Mouse (Mus musculus): ENCODE data around the gene H2al1j. TPM values are rescaled to one million over a fixed set of nuclear protein-coding genes. Genes with fewer than 3 reads are reported as not detected.

H2al1j gene
- polyA plus RNA-seq, 1 experiment from 2014 or later = not detected

DNA sequence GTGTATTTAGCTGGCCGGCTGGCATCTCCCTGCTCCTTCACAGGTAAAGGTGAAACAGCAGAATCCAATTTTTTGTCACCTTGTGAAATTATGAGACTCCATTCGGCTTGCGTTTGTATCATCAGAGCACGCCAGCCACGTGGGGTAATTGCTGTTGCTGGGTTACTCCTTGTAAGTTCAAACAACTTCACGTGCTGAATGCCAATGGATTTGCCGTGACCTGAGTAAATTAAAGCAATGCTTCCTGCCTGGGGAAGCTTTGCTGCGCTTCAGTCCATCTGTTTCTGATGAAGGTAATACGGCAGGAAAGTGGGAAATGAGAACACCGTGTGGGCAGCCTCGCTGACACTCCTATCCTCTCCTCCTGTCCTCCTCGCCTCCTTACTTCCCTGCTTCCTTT is 37.5 kb downstream of the H2al1j start:
- 45% methylated on average over 12 of the region's 12 CpGs for WGBS
- no peak for ATAC-seq
- H3K27me3 ChIP-seq (ENCODE audit: control insufficient read depth, insufficient read depth, low read depth, low read length) = no peaks in the 10 kb centered on the region

More for the DNA sequence above, 37.5 kb downstream of the H2al1j start:
- no peaks in the 10 kb centered on the region for H3K9me3 ChIP-seq (replicated peaks; ENCODE audit: control insufficient read depth, low read length, poor library complexity, severe bottlenecking)
- H3K36me3 ChIP-seq (ENCODE audit: control insufficient read depth, insufficient read depth, low read length) = no peaks in the 10 kb centered on the region
- H3K4me2 ChIP-seq (ENCODE audit: low read length) = no peak overlapping the region
- H3K9ac ChIP-seq (ENCODE audit: low read depth, low read length) = no peak overlapping the region
- H3K4me1 ChIP-seq (ENCODE audit: control insufficient read depth, insufficient read depth, low read length) = no peaks in the 10 kb centered on the region; the same call in 1 of the 2 replicates
- no peak overlapping the region for H3K27ac ChIP-seq (ENCODE audit: low read length)
- no peak overlapping the region for H3K4me3 ChIP-seq (ENCODE audit: low read depth, low read length)

Other genes with a start within 250 kb of the H2al1j start
- gene H2al1a, start 28.6 kb upstream of the H2al1j start, polyA plus RNA-seq (2015; fragmentation: Nextera tagmentation; extraction: Ambion mirVana) = not detected in 2 replicates
- gene H2al1b, start 25.4 kb upstream of the H2al1j start, polyA plus RNA-seq (2015; fragmentation: Nextera tagmentation; extraction: Ambion mirVana) = not detected in 2 replicates
- gene H2al1c, start 22.2 kb upstream of the H2al1j start, polyA plus RNA-seq (2015; fragmentation: Nextera tagmentation; extraction: Ambion mirVana) = not detected in 2 replicates
- not detected in 2 replicates for gene H2al1d, start 19.0 kb upstream of the H2al1j start, polyA plus RNA-seq (2015; fragmentation: Nextera tagmentation; extraction: Ambion mirVana)
- gene H2al1e, start 15.9 kb upstream of the H2al1j start, polyA plus RNA-seq (2015; fragmentation: Nextera tagmentation; extraction: Ambion mirVana) = not detected in 2 replicates
- not detected in 2 replicates for gene H2al1f, start 12.7 kb upstream of the H2al1j start, polyA plus RNA-seq (2015; fragmentation: Nextera tagmentation; extraction: Ambion mirVana)
- not detected in 2 replicates for gene H2al1g, start 9.6 kb upstream of the H2al1j start, polyA plus RNA-seq (2015; fragmentation: Nextera tagmentation; extraction: Ambion mirVana)
- gene H2al1h, start 6.3 kb upstream of the H2al1j start, polyA plus RNA-seq (2015; fragmentation: Nextera tagmentation; extraction: Ambion mirVana) = not detected in 2 replicates
- not detected in 2 replicates for gene H2al1i, start 3.2 kb upstream of the H2al1j start, polyA plus RNA-seq (2015; fragmentation: Nextera tagmentation; extraction: Ambion mirVana)

Measured in midbrain, embryonic 16.5 days (tissue).